Mouse (Mus musculus) frontal cortex, adult 2 months (tissue): Measurements from ENCODE around the gene Rorc. TPM values are rescaled to one million over a fixed set of nuclear protein-coding genes. Genes with fewer than 3 reads are reported as not detected.

ENCODE experiments used
- DNase-seq, 2 experiments: peaks; one replicate each; pipeline ENCODE4 v3.0.0; 2022; ENCODE audit warnings: low spot score in 1 of 2; ENCODE audit errors: extremely low spot score in 1 of 2
- polyA plus RNA-seq: library from polyadenylated mRNA; depleted of rRNA; stranded (reverse); fragments of >200 nt; gene quantifications from 2 replicates; pipeline ENCODE4 v1.2.3, GENCODE M21; 2012; rRNA removed

Gene Rorc
- polyA plus RNA-seq, result 0.95 and 1.1 TPM in 2 replicates

DNA sequence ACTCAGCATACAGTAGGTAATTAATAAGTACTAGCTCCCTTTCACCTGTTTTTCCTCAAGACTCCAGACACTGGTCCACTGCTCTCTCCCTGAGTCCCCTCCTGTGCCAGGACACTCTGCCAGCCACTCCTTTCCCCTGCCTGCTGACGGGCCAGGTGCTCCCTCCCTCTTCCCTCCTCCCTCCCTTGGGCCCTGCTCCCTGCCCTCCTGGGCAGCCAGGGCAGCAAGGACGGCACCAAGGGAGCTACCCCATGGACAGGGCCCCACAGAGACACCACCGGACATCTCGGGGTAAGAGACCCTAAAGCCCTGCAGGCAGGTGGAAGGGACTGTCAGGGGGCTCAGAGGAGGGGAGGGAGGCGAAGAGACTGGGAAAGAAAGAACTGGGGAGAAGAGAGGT, at the start of gene Rorc:
TSS of gene Rorc (plus strand) at position 154 of the 400 bp plus-strand sequence.
- no peak for DNase-seq

GRCm38 (mm10) chr3:94328681-94329080, 43.9 kb upstream of the Rorc start:
- DNase-seq, result no peak

GRCm38 (mm10) chr3:94334442-94334841, 38.2 kb upstream of the Rorc start:
- no peak for DNase-seq

DNA sequence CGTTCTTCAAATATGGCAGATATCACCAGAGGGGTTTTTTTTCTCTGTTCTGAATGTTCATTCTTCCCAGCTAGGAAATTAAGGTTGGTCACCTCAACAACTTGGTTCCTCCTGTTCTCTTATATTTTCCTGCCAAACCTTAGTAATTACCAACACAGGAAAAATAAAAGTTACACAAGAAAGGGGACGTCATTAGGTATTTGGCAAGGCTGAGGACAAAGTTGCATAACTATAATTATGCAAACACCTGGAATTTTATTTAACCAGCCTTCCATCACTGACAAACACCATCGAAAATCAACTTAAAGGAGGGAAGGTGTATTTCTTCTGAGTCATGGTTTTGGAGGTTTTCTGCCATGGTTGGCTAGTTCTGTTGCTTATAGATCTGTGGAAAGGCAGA, 34.1 kb upstream of the Rorc start:
- no peak for DNase-seq

- DNase-seq, result no peak
These were observed 30.6 kb upstream of the Rorc start, which contains the start of gene Them5 for GRCm38 (mm10) chr3:94341959-94342422. Gene Them5 (plus strand): TSS chr3:94342099.

DNA sequence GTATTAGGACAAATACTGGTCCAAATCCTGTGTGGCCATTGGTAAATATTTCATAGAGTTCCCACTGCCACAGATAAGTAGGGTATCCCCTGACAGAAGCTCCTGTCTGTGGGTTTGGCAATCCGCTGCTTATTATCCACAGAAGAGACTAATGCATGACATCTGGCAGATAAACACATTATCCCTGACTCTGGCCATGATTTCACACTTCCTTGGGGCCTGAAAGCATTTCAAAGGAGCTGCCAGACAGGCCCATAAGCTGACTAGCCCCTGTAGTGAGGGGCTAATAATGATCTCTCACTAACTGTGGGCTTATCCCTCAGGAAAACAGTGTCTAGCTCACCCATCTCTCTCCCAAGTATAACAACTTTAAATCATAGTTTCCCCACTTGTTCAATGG, 30.0 kb upstream of the Rorc start:
- DNase-seq, result no peak

GRCm38 (mm10) chr3:94344182-94344581, 28.4 kb upstream of the Rorc start:
- no peak for DNase-seq

DNA sequence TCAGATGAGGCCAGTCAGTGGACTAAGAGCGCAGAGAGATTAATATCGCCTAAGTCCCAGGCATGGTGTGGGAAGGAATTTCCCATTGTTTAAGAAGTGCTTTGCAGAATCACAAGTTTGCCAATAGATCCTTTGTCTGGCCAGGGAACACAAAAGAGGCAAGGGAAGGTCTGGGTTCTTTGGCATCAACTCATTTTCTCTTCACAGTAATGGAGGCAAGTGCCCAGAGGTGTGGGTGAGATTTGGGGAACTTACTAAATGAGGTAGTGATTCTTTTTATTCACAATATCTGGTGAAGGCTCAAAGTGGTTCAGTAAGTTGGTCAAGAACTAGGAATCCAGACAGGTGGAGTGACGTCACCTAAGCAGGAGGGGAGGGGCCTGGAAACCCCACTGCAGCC, 27.7 kb upstream of the Rorc start:
- no peak for DNase-seq

GRCm38 (mm10) chr3:94348146-94348545, 24.4 kb upstream of the Rorc start:
- DNase-seq, result no peak

- DNase-seq, result peak in 1 of 2 experiments; percentile 50
These were observed 11.8 kb upstream of the Rorc start for GRCm38 (mm10) chr3:94360812-94361211.

- DNase-seq, result no peak
These were observed 10.5 kb upstream of the Rorc start, which contains the start of gene C2cd4d for GRCm38 (mm10) chr3:94362138-94362537. Gene C2cd4d (plus strand): TSS chr3:94362438.

GRCm38 (mm10) chr3:94363291-94364153, 9.1 kb upstream of the Rorc start:
- no peak for DNase-seq

GRCm38 (mm10) chr3:94364154-94364526, 8.5 kb upstream of the Rorc start:
- no peak for DNase-seq

GRCm38 (mm10) chr3:94366761-94367160, 5.8 kb upstream of the Rorc start:
- DNase-seq, result peak; percentile 58 to 94

GRCm38 (mm10) chr3:94367511-94367910, 5.1 kb upstream of the Rorc start:
- DNase-seq, result no peak

- no peak for DNase-seq
These were observed 4.0 kb upstream of the Rorc start for GRCm38 (mm10) chr3:94368631-94369030.

- no peak for DNase-seq
These were observed 2.9 kb upstream of the Rorc start for GRCm38 (mm10) chr3:94369709-94370108.

GRCm38 (mm10) chr3:94371637-94372036, 957 bp upstream of the Rorc start:
- DNase-seq, result no peak

GRCm38 (mm10) chr3:94372038-94372437, 556 bp upstream of the Rorc start:
- no peak for DNase-seq

- no peak for DNase-seq
These were observed 496 bp downstream of the Rorc start for GRCm38 (mm10) chr3:94373090-94373489.

DNA sequence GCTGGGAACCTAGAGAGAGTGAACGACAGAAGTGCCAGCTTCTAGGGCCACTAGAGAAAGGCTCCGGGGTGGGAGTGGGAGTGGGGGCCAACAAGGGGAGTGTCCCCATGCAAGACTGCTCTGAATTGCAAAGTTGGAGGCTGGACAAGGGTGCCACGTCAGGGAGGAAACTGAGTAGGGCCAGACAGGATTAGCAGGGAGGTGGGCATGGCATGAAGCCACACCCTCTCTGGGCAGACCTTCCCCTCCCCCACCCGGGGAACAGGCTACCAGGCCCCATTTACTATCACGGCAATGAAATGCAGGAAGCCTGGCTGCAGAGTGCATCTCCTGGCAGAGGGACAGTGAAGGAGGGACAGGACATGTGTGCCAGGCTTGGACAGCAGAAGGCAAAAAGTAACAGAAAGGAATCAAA, 1.0 kb downstream of the Rorc start:
- no peak for DNase-seq

DNA sequence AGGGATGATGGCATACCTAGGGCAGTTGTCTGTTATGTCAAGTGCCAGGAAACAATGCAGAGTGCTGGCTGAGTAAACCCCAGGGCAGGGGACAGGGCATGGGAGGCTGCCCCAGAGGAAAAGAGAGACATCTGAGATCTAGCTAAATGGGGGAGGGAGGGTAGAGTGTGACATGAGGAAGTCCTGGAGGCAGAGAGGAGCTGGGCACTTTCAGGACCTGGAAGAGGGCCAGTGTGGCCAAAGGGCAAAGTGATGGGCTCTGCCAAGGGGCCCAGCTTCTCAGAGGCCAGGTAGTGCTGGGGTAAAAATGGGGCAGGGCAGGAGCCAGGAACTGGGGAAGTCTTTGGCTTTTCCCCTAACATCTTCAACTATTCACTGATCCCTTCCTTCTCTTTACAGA, 2.0 kb downstream of the Rorc start:
- DNase-seq, result no peak
